Mouse (Mus musculus) mesoderm, embryonic 11.5 days (tissue): ENCODE measurements at regions not wholly inside any gene's neighbourhood (a gene's known extent, or its start where the extent isn't known, plus 50 kb on each side); places are given as distances from the start of the nearest gene placed in this dataset.

ENCODE experiments used
- DNase-seq: peaks from one replicate; pipeline ENCODE4 v3.0.0-alpha.2; 2012; ENCODE audit warnings: low read depth, low spot score

- DNase-seq, result no peak
Measured at GRCm38 (mm10) chr1:51647955-51648354, 169.7 kb upstream of the Nabp1 start.

GRCm38 (mm10) chr1:51644399-51644798 lies 166.2 kb upstream of the Nabp1 start:
- DNase-seq, result peak; percentile 75

- no peak for DNase-seq
Measured at GRCm38 (mm10) chr1:51643640-51644039, 165.4 kb upstream of the Nabp1 start.

- DNase-seq, result no peak
Measured at GRCm38 (mm10) chr1:51638519-51639302, 160.5 kb upstream of the Nabp1 start.

- DNase-seq, result no peak
Measured at GRCm38 (mm10) chr1:51635881-51636515, 157.8 kb upstream of the Nabp1 start.

- DNase-seq, result no peak
Measured at GRCm38 (mm10) chr1:51633795-51634194, 155.6 kb upstream of the Nabp1 start.

- DNase-seq, result no peak
Measured at GRCm38 (mm10) chr1:51632851-51633250, 154.6 kb upstream of the Nabp1 start.

- no peak for DNase-seq
Measured at GRCm38 (mm10) chr1:51629848-51630247, 151.6 kb upstream of the Nabp1 start.

- no peak for DNase-seq
Measured at GRCm38 (mm10) chr1:51628137-51628793, 150.0 kb upstream of the Nabp1 start.

GRCm38 (mm10) chr1:51626303-51626702 lies 148.1 kb upstream of the Nabp1 start:
- DNase-seq, result no peak

GRCm38 (mm10) chr1:51625079-51625478 lies 146.9 kb upstream of the Nabp1 start:
- DNase-seq, result no peak

- DNase-seq, result no peak
Measured at GRCm38 (mm10) chr1:51624551-51624950, 146.3 kb upstream of the Nabp1 start.

GRCm38 (mm10) chr1:51622986-51623385 lies 144.8 kb upstream of the Nabp1 start:
- DNase-seq, result no peak

GRCm38 (mm10) chr1:51622181-51622862 lies 144.1 kb upstream of the Nabp1 start:
- no peak for DNase-seq

GRCm38 (mm10) chr1:51621062-51621461 lies 142.8 kb upstream of the Nabp1 start:
- no peak for DNase-seq

GRCm38 (mm10) chr1:51617502-51618251 lies 139.5 kb upstream of the Nabp1 start:
- DNase-seq, result peak; percentile 43

- DNase-seq, result no peak
Measured at GRCm38 (mm10) chr1:51616091-51616490, 137.9 kb upstream of the Nabp1 start.

- peak; percentile 47 for DNase-seq
Measured at GRCm38 (mm10) chr1:51615523-51615922, 137.3 kb upstream of the Nabp1 start.

GRCm38 (mm10) chr1:51614700-51615099 lies 136.5 kb upstream of the Nabp1 start:
- DNase-seq, result no peak

GRCm38 (mm10) chr1:51609295-51609694 lies 131.1 kb upstream of the Nabp1 start:
- no peak for DNase-seq

GRCm38 (mm10) chr1:51607437-51607855 lies 129.2 kb upstream of the Nabp1 start:
- DNase-seq, result peak; percentile 37
